Mouse (Mus musculus) midbrain, postnatal 0 days (tissue): ENCODE data around the gene 1700017B05Rik. TPM values are rescaled to one million over a fixed set of nuclear protein-coding genes. Genes with fewer than 3 reads are reported as not detected.

Source experiments
- ATAC-seq: fragments of 200-750 bp; cut with Nextera tagmentation; 2 replicates; pipeline ENCODE4 v1.8.0; 2017; ENCODE audit warnings: moderate number of reproducible peaks, mild to moderate bottlenecking, moderate TSS enrichment, moderate library complexity; ENCODE audit not compliant: low FRiP score
- DNase-seq: peaks from one replicate; pipeline ENCODE4 v3.0.0-alpha.2; 2015; ENCODE audit warnings: low spot score
- H3K27ac ChIP-seq: fragments of 300-500 bp; sonication (generic); 2 replicates; pipeline ENCODE4 v1.5.1; 2014; ENCODE audit warnings: low read depth, mild to moderate bottlenecking, low read length, mixed read lengths
- H3K27me3 ChIP-seq: fragments of 300-500 bp; sonication (generic); 2 replicates; pipeline ENCODE4 v1.6.1; 2014; ENCODE audit warnings: low read length, control low read depth, mixed read lengths; ENCODE audit not compliant: insufficient read depth
- H3K36me3 ChIP-seq: fragments of 300-500 bp; sonication (generic); 2 replicates; pipeline ENCODE4 v1.6.1; 2014; ENCODE audit warnings: low read length, control low read depth, mixed read lengths; ENCODE audit not compliant: insufficient read depth
- H3K4me1 ChIP-seq: fragments of 300-500 bp; sonication (generic); 2 replicates; pipeline ENCODE4 v1.6.1; 2014; ENCODE audit warnings: mild to moderate bottlenecking, control low read depth, antibody characterized with exemption, low read length, mixed read lengths; ENCODE audit not compliant: insufficient read depth
- H3K4me2 ChIP-seq: fragments of 300-500 bp; sonication (generic); 2 replicates; pipeline ENCODE4 v1.6.1; 2014; ENCODE audit warnings: low read depth, mild to moderate bottlenecking, low read length, mixed read lengths; ENCODE audit not compliant: poor library complexity, severe bottlenecking
- H3K4me3 ChIP-seq: fragments of 300-500 bp; sonication (generic); 2 replicates; pipeline ENCODE4 v1.5.1; 2014; ENCODE audit warnings: low read depth, mild to moderate bottlenecking, low read length, moderate library complexity
- H3K9ac ChIP-seq: fragments of 300-500 bp; sonication (generic); replicated peaks from 2 replicates; pipeline ENCODE4 v1.6.1; 2014; ENCODE audit warnings: mild to moderate bottlenecking, low read length, moderate library complexity, mixed read lengths; ENCODE audit not compliant: poor library complexity, severe bottlenecking
- H3K9me3 ChIP-seq: fragments of 300-500 bp; sonication (generic); 2 replicates; pipeline ENCODE4 v1.6.1; 2016; ENCODE audit warnings: low read length, control low read depth
- CTCF ChIP-seq: IDR thresholded peaks from 2 replicates; pipeline ENCODE4 v1.5.1; 2016; ENCODE audit warnings: antibody characterized with exemption, mild to moderate bottlenecking
- WGBS: fragments of 180-500 bp; shearing (Covaris S2); extraction: QIAGEN DNeasy Blood & Tissue Kit; methylation state at CpG from one replicate; pipeline ENCODE4 v1.1.7; 2014; 5-methylcytosine and 5-hydroxymethylcytosine counted together
- polyA plus RNA-seq: library from polyadenylated mRNA; unstranded; fragments of >200 nt; fragmentation: Nextera tagmentation; extraction: Ambion mirVana; gene quantifications from 2 replicates; pipeline ENCODE4 v1.2.1, GENCODE M21; 2015
- total RNA-seq: library from RNA; depleted of rRNA; stranded (reverse); fragments of >200 nt; gene quantifications from 2 replicates; pipeline ENCODE4 v1.2.3, GENCODE M21; 2014

The 1700017B05Rik gene
- total and polyA plus RNA-seq, 2 experiments from 2014 or later: 5.0 to 10.9 TPM

DNA sequence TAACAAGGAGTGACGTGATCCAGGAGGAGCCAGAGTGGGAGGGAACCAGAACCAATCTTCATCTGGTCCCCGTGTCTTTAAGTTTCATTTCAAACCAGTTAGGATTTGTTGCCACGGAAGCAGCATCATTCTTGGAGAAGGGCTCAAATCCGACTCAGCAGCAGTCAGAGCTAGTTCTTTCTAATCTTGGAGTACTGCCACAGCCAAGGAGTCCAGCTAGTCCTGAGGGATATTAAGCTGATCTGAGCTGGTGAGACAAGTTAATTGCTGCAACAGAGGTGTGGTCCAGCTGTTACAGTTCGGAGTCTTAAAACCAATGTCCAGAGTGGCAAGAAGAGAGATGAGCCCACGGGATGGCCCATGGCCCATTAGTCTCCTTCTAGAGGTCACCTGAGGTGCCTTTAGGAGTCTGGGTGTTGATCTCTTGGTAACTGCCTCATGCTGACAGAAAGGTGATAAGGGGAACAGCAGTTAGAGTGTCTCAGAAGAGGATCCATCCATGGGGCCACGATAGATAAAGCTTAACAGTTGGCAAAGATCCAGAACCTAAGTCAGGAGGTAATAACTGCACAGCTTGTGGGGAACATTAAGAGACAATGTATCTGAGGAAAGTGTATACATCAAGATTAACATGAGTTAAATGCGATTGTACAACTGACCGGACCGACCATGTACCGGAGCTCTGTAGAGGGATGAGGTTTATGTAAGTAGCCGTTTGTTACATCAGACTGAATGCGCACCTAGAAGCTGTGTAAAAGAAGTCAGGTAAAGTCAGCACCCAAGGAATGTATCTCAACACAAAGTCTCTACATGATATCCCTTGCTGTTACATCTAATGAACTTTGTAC lies 36.4 kb downstream of the 1700017B05Rik start:
- Histone ChIP-seq H3K27me3 (no peaks in the 10 kb centered on the region), H3K9ac (no peak overlapping the region), H3K4me1 (no peaks in the 10 kb centered on the region), H3K36me3 (no peaks in the 10 kb centered on the region), H3K4me3 (no peak overlapping the region), H3K4me2 (no peak overlapping the region), H3K27ac (no peak overlapping the region), H3K9me3 (no peaks in the 10 kb centered on the region)
- ATAC-seq: no peak
- peak; percentile 7 for DNase-seq
- TF ChIP-seq CTCF: no peak
- WGBS: 72% methylated on average over 13 of the region's 13 CpGs

DNA sequence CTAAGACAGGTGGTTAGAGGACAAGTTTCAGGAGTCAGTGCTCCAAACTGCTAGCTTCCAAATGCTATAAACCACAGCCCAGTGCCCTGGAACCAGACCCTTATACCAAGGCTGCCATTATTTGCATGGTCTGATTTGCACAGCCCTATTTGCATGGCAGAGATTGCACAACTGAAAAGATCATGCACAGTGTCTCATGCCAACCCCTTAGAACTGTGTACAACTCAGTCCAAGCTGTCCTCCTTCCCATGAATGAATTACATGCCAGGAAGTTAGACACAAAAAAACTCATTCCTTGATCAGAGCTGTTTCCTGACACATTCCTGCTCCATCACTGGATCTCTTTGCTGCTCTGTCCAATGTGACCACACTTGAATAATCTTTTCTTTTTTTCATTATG lies 39.1 kb downstream of the 1700017B05Rik start:
- no peak for ATAC-seq
- H3K4me2 ChIP-seq: no peak overlapping the region
- H3K27me3 ChIP-seq: no peaks in the 10 kb centered on the region
- H3K4me1 ChIP-seq: no peaks in the 10 kb centered on the region
- no peak overlapping the region for H3K4me3 ChIP-seq
- no peak for DNase-seq
- no peaks in the 10 kb centered on the region for H3K9me3 ChIP-seq
- H3K27ac ChIP-seq: no peak overlapping the region
- H3K9ac ChIP-seq: no peak overlapping the region
- H3K36me3 ChIP-seq: no peaks in the 10 kb centered on the region
- no peak for TF ChIP-seq CTCF

DNA sequence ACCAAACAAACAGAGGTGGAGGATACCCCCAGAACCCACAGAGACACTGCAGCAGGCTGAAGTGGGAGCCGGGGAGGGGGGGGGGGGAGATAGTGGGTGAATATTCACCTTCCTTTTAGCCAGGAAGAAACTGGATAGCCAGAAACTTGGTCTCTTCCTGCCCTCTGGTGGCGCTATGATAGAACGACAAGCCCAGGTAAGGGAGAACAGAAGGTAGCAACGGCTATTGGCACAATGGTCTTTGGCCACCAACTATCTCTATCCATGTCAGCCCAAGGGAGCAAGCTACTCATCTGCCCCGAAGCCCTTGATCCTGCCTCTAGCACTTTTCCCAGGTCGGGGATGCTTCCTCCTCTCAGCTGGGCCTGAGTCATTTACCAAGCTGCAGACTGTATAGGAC lies 42.1 kb downstream of the 1700017B05Rik start:
- no peaks in the 10 kb centered on the region for H3K27me3 ChIP-seq
- H3K4me3 ChIP-seq: no peak overlapping the region
- H3K4me1 ChIP-seq: no peaks in the 10 kb centered on the region
- no peaks in the 10 kb centered on the region for H3K36me3 ChIP-seq
- TF ChIP-seq CTCF: peak; percentile 83
- ATAC-seq (no peak), DNase-seq (peak; percentile 69)
- H3K27ac ChIP-seq: no peak overlapping the region
- H3K9me3 ChIP-seq: no peaks in the 10 kb centered on the region
- WGBS: 25% methylated on average over 6 of the region's 6 CpGs
- H3K4me2 ChIP-seq: no peak overlapping the region
- no peak overlapping the region for H3K9ac ChIP-seq

DNA sequence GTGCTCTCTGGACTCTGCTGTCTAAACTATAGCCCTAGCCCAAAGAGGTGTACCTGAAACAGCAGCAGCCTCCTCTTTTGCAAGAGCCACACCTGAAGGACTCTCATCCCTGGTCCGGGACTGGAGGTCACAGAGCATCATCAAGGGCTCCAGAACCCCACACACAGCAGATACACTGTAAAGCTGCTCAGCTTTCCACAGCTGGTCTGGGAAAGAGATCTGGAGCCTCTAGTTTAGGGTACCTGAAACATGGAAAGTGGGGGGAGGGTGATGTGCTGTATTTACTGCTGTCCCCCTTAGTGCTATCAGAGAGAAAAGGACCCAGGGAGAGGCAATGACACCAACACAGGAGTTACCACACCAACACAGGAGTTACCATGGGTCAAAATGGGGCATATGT lies 42.9 kb downstream of the 1700017B05Rik start:
- H3K4me1 ChIP-seq: no peaks in the 10 kb centered on the region
- H3K4me2 ChIP-seq: no peak overlapping the region
- no peak for TF ChIP-seq CTCF
- no peaks in the 10 kb centered on the region for H3K36me3 ChIP-seq
- DNase-seq: no peak
- H3K4me3 ChIP-seq: no peak overlapping the region
- ATAC-seq: no peak
- no peak overlapping the region for H3K27ac ChIP-seq
- no peaks in the 10 kb centered on the region for H3K9me3 ChIP-seq
- H3K27me3 ChIP-seq: no peaks in the 10 kb centered on the region
- 96% methylated on average over 1 of the region's 1 CpGs for WGBS
- H3K9ac ChIP-seq: no peak overlapping the region

DNA sequence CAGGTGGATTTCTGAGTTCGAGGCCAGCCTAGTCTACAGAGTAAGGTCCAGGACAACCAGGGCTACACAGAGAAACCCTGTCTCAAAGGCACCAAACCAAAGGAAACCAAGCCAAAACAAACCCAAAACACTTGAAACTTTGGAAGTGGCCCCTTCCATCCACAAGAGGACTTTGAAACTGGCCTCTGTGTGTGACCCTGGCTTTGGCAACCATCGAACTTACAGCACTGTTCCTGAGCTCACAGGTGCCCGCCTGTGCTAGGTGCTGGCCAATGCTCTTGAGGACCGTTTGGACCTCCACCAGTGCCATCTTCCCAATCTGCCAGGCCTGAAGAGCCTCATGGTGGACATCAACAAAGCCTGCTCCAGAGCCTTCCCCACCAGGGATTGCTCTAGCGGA lies 43.6 kb downstream of the 1700017B05Rik start:
- Histone ChIP-seq H3K27ac (no peak overlapping the region), H3K4me1 (no peaks in the 10 kb centered on the region), H3K9me3 (no peaks in the 10 kb centered on the region), H3K36me3 (no peaks in the 10 kb centered on the region), H3K4me2 (no peak overlapping the region), H3K4me3 (no peak overlapping the region), H3K9ac (no peak overlapping the region), H3K27me3 (no peaks in the 10 kb centered on the region)
- TF ChIP-seq CTCF: no peak
- DNase-seq: no peak
- no peak for ATAC-seq
- 95% methylated on average over 5 of the region's 5 CpGs for WGBS

DNA sequence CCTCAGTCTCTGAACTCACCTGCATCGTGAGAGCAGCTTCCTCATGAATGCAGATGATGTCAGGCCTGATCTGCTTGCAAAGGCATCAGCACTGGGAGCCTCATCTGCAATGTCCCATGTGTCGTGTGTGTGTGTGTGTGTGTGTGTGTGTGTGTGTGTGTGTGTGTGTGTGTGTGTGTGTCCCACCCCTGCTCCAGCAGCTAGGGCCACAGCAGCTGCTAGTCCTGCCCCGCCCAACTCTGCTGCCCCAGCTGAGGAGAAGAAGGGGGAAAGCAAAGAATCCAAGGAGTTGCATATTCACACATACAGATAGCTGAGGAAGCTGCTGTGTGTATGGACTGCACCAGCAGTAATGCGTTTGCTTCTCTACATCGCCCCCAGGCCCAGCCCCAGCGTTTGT lies 45.2 kb downstream of the 1700017B05Rik start:
- H3K27me3 ChIP-seq: no peaks in the 10 kb centered on the region
- no peak overlapping the region for H3K4me3 ChIP-seq
- no peak overlapping the region for H3K9ac ChIP-seq
- H3K36me3 ChIP-seq: no peaks in the 10 kb centered on the region
- no peak for DNase-seq
- no peak for TF ChIP-seq CTCF
- H3K4me1 ChIP-seq: no peaks in the 10 kb centered on the region
- no peak for ATAC-seq
- H3K4me2 ChIP-seq: no peak overlapping the region
- 82% methylated on average over 6 of the region's 6 CpGs for WGBS
- no peaks in the 10 kb centered on the region for H3K9me3 ChIP-seq
- H3K27ac ChIP-seq: no peak overlapping the region
